Mouse (Mus musculus) olfactory bulb, adult 2 months (tissue): Measurements from ENCODE around the gene Syt16.

ENCODE experiments used
- CTCF ChIP-seq: fragments of 200-500 bp; IDR thresholded peaks from 2 replicates; pipeline ENCODE4 v1.5.1; 2012; ENCODE audit warnings: low read depth, mild to moderate bottlenecking, low read length, moderate library complexity; ENCODE audit not compliant: insufficient read depth
- POLR2A ChIP-seq: fragments of 200-500 bp; IDR thresholded peaks from 2 replicates; pipeline ENCODE4 v1.6.1; 2012; ENCODE audit warnings: mild to moderate bottlenecking, low read depth, low read length, moderate library complexity; ENCODE audit not compliant: insufficient read depth

DNA sequence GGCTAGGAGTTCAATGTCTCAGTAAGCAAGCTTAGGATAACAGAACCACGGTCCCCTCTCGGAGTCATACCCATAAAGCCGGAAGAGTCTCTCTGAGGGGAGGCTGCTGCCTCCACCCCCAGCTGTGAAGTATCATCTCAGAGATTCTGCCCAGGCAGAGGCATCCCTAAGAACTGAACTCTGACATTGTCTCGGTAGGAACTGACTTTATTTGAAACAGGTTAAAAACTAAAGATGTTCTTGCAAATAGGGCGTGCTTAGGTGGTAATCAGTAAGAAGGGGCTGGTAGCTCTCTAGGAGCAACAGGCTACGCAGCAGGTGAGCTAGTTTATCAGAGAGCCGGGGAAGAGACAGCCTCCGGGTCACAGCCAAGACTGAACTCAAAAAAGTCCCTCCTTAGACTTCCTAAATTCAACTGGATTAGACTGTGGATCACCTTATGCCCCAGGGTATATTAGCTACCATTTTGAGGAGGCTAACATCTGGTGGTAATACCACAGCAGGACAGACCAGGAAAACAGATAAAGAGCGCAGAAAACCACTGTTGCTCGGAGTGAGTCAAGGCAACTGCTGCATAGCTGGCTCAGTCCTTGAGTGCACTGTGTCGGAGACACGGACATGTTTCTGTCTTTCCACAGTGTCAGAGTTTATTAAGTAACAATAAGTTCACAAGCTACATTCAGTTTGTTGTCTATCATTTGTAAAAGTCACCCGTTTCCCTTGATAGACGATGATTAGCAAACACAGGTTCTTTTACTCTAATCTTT is 43.9 kb upstream of the Syt16 start:
- no peak for TF ChIP-seq CTCF
- no peak for TF ChIP-seq POLR2A
